Mouse (Mus musculus): ENCODE results near the gene Gm10142. TPM values are rescaled to one million over a fixed set of nuclear protein-coding genes. Genes with fewer than 3 reads are reported as not detected.
"Not testable (repeated sequence)": the region's sequence is repeated elsewhere in the genome, so short reads cannot be mapped to it uniquely, and the experiment has no call there.

Gm10142 gene
- polyA plus RNA-seq, 1 experiment from 2014 or later: not detected

GRCm38 (mm10) chr10:77752312-77752711, 36.7 kb downstream of the Gm10142 start:
- not testable (repeated sequence) for H3K4me1 ChIP-seq (ENCODE audit: control insufficient read depth, insufficient read depth, low read length); ATAC-seq; H3K4me2 ChIP-seq (ENCODE audit: low read length); H3K27me3 ChIP-seq (replicated peaks; ENCODE audit: control insufficient read depth, insufficient read depth, low read length); H3K9ac ChIP-seq (ENCODE audit: low read length); DNase-seq (ENCODE audit: low spot score); H3K9me3 ChIP-seq (replicated peaks; ENCODE audit: control insufficient read depth, low read length); H3K4me3 ChIP-seq (ENCODE audit: low read depth, low read length); H3K36me3 ChIP-seq (ENCODE audit: control insufficient read depth, insufficient read depth, low read length); H3K27ac ChIP-seq (ENCODE audit: low read depth, low read length)
- 61% methylated on average over 3 of the region's 3 CpGs for WGBS

GRCm38 (mm10) chr10:77753448-77753847, 37.8 kb downstream of the Gm10142 start:
- no peak overlapping the region for H3K4me2 ChIP-seq (ENCODE audit: low read length)
- no peak overlapping the region for H3K4me3 ChIP-seq (ENCODE audit: low read depth, low read length)
- DNase-seq (ENCODE audit: low spot score) (no peak), ATAC-seq (no peak)
- H3K27ac ChIP-seq (ENCODE audit: low read depth, low read length): no peak overlapping the region
- no peaks in the 10 kb centered on the region for H3K9me3 ChIP-seq (replicated peaks; ENCODE audit: control insufficient read depth, low read length)
- H3K4me1 ChIP-seq (ENCODE audit: control insufficient read depth, insufficient read depth, low read length): no peaks in the 10 kb centered on the region
- H3K9ac ChIP-seq (ENCODE audit: low read length): no peak overlapping the region
- H3K36me3 ChIP-seq (ENCODE audit: control insufficient read depth, insufficient read depth, low read length): no peaks in the 10 kb centered on the region
- H3K27me3 ChIP-seq (replicated peaks; ENCODE audit: control insufficient read depth, insufficient read depth, low read length): no peaks in the 10 kb centered on the region

- H3K4me2 ChIP-seq (ENCODE audit: low read length); ATAC-seq; DNase-seq (ENCODE audit: low spot score); H3K27ac ChIP-seq (ENCODE audit: low read depth, low read length); H3K4me3 ChIP-seq (ENCODE audit: low read depth, low read length); H3K4me1 ChIP-seq (ENCODE audit: control insufficient read depth, insufficient read depth, low read length); H3K27me3 ChIP-seq (replicated peaks; ENCODE audit: control insufficient read depth, insufficient read depth, low read length); H3K36me3 ChIP-seq (ENCODE audit: control insufficient read depth, insufficient read depth, low read length); H3K9me3 ChIP-seq (replicated peaks; ENCODE audit: control insufficient read depth, low read length); H3K9ac ChIP-seq (ENCODE audit: low read length): not testable (repeated sequence)
- WGBS: no CpG with 5 or more reads among the region's 1 CpGs
Measured at GRCm38 (mm10) chr10:77759582-77759981, 44.0 kb downstream of the Gm10142 start, which contains the start of gene Gm3233. TSS of gene Gm3233 (minus strand) at chr10:77759682.

Other genes starting within 250 kb of the Gm10142 start
- gene Fam207a, start 200.0 kb upstream of the Gm10142 start, polyA plus RNA-seq (2014; fragmentation: Nextera tagmentation; extraction: Ambion mirVana): 33.8 and 36.9 TPM in 2 replicates
- gene Itgb2, start 185.6 kb upstream of the Gm10142 start, polyA plus RNA-seq (2014; fragmentation: Nextera tagmentation; extraction: Ambion mirVana): 0.67 and 0.89 TPM in 2 replicates
- gene Pttg1ip, start 134.1 kb upstream of the Gm10142 start, polyA plus RNA-seq (2014; fragmentation: Nextera tagmentation; extraction: Ambion mirVana): 74.1 and 85.5 TPM in 2 replicates
- gene Sumo3, start 109.7 kb upstream of the Gm10142 start, polyA plus RNA-seq (2014; fragmentation: Nextera tagmentation; extraction: Ambion mirVana): 277 and 308 TPM in 2 replicates
- gene Gm49325, start 109.6 kb upstream of the Gm10142 start, polyA plus RNA-seq (2014; fragmentation: Nextera tagmentation; extraction: Ambion mirVana): 1.7 and 16.2 TPM in 2 replicates
- gene Ube2g2, start 93.5 kb upstream of the Gm10142 start, polyA plus RNA-seq (2014; fragmentation: Nextera tagmentation; extraction: Ambion mirVana): 72.6 and 73.6 TPM in 2 replicates
- gene Tspear, start 29.2 kb upstream of the Gm10142 start, polyA plus RNA-seq (2014; fragmentation: Nextera tagmentation; extraction: Ambion mirVana): 0.45 and 0.55 TPM in 2 replicates
- not detected in 2 replicates for gene Gm19402, start 25.1 kb upstream of the Gm10142 start, polyA plus RNA-seq (2014; fragmentation: Nextera tagmentation; extraction: Ambion mirVana)
- not detected in 2 replicates for gene Gm9508, start 18.6 kb upstream of the Gm10142 start, polyA plus RNA-seq (2014; fragmentation: Nextera tagmentation; extraction: Ambion mirVana)
- gene Gm10272, start 9.2 kb upstream of the Gm10142 start, polyA plus RNA-seq (2014; fragmentation: Nextera tagmentation; extraction: Ambion mirVana): not detected in 2 replicates
- gene Gm10024, start 4.3 kb upstream of the Gm10142 start, polyA plus RNA-seq (2014; fragmentation: Nextera tagmentation; extraction: Ambion mirVana): not detected in 2 replicates
- not detected in 2 replicates for gene Krtap12-1, start 4.8 kb downstream of the Gm10142 start, polyA plus RNA-seq (2014; fragmentation: Nextera tagmentation; extraction: Ambion mirVana)
- not detected in 2 replicates for gene Gm10100, start 10.7 kb downstream of the Gm10142 start, polyA plus RNA-seq (2014; fragmentation: Nextera tagmentation; extraction: Ambion mirVana)
- gene Gm18596, start 26.8 kb downstream of the Gm10142 start, polyA plus RNA-seq (2014; fragmentation: Nextera tagmentation; extraction: Ambion mirVana): not detected in 2 replicates
- not detected in 2 replicates for gene Gm9736, start 35.5 kb downstream of the Gm10142 start, polyA plus RNA-seq (2014; fragmentation: Nextera tagmentation; extraction: Ambion mirVana)
- not detected in 2 replicates for gene Gm3233, start 43.9 kb downstream of the Gm10142 start, polyA plus RNA-seq (2014; fragmentation: Nextera tagmentation; extraction: Ambion mirVana)
- not detected in 2 replicates for gene Gm3238, start 55.5 kb downstream of the Gm10142 start, polyA plus RNA-seq (2014; fragmentation: Nextera tagmentation; extraction: Ambion mirVana)
- gene Gm7138, start 61.1 kb downstream of the Gm10142 start, polyA plus RNA-seq (2014; fragmentation: Nextera tagmentation; extraction: Ambion mirVana): not detected in 2 replicates
- gene Gm3250, start 66.7 kb downstream of the Gm10142 start, polyA plus RNA-seq (2014; fragmentation: Nextera tagmentation; extraction: Ambion mirVana): not detected in 2 replicates
- not detected in 2 replicates for gene Gm7137, start 72.4 kb downstream of the Gm10142 start, polyA plus RNA-seq (2014; fragmentation: Nextera tagmentation; extraction: Ambion mirVana)
- not detected in 2 replicates for gene Gm9639, start 79.3 kb downstream of the Gm10142 start, polyA plus RNA-seq (2014; fragmentation: Nextera tagmentation; extraction: Ambion mirVana)
- not detected in 2 replicates for gene Gm19668, start 83.3 kb downstream of the Gm10142 start, polyA plus RNA-seq (2014; fragmentation: Nextera tagmentation; extraction: Ambion mirVana)
- not detected in 2 replicates for gene Gm9507, start 96.0 kb downstream of the Gm10142 start, polyA plus RNA-seq (2014; fragmentation: Nextera tagmentation; extraction: Ambion mirVana)
- gene Gm2696, start 98.9 kb downstream of the Gm10142 start, polyA plus RNA-seq (2014; fragmentation: Nextera tagmentation; extraction: Ambion mirVana): not detected in 2 replicates
- gene Krtap10-4, start 111.3 kb downstream of the Gm10142 start, polyA plus RNA-seq (2014; fragmentation: Nextera tagmentation; extraction: Ambion mirVana): not detected in 2 replicates
- gene Krtap10-10, start 120.1 kb downstream of the Gm10142 start, polyA plus RNA-seq (2014; fragmentation: Nextera tagmentation; extraction: Ambion mirVana): not detected in 2 replicates
- not detected in 2 replicates for gene Gm36176, start 131.0 kb downstream of the Gm10142 start, polyA plus RNA-seq (2014; fragmentation: Nextera tagmentation; extraction: Ambion mirVana)
- not detected in 2 replicates for gene Gm10318, start 137.1 kb downstream of the Gm10142 start, polyA plus RNA-seq (2014; fragmentation: Nextera tagmentation; extraction: Ambion mirVana)
- gene Gm3285, start 146.2 kb downstream of the Gm10142 start, polyA plus RNA-seq (2014; fragmentation: Nextera tagmentation; extraction: Ambion mirVana): not detected in 2 replicates
- gene Lrrc3, start 186.7 kb downstream of the Gm10142 start, polyA plus RNA-seq (2014; fragmentation: Nextera tagmentation; extraction: Ambion mirVana): 6.4 and 8.4 TPM in 2 replicates